Mouse (Mus musculus): ENCODE results near the gene Ptpn18.
"Not testable (repeated sequence)": the region's sequence is repeated elsewhere in the genome, so short reads cannot be mapped to it uniquely, and the experiment has no call there.

Gene Ptpn18

DNA sequence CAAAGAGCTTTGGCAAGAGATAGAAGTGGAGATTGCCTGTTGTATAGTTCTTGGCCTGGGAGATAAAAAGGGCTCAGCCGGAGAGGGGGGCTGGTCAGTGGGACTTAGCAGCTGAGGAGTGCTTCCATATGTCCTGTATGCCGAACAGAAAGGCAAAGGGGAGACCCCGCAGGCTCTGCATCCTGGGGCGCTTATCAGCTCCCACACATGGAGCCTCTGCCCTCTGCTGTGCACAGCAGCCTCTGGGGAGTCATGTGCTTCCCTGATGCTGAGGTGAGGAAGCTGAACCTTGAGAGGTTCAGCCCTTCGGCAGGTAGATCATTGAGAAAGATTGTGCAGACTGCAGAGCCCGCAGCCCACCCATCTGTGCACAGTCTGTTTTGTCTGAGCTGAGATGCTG, 57.7 kb downstream of the Ptpn18 start:
- DNase-seq (ENCODE audit: low spot score in 2 of 2): not testable (repeated sequence)

- DNase-seq (ENCODE audit: low spot score in 2 of 2): not testable (repeated sequence)
Measured at GRCm38 (mm10) chr1:34517797-34518196, 58.2 kb downstream of the Ptpn18 start.

- DNase-seq (ENCODE audit: low spot score in 2 of 2): no peak
Measured at GRCm38 (mm10) chr1:34518259-34518658, 58.7 kb downstream of the Ptpn18 start.

- no peak for DNase-seq (ENCODE audit: low spot score in 2 of 2)
Measured at GRCm38 (mm10) chr1:34522205-34522849, 62.8 kb downstream of the Ptpn18 start.

DNA sequence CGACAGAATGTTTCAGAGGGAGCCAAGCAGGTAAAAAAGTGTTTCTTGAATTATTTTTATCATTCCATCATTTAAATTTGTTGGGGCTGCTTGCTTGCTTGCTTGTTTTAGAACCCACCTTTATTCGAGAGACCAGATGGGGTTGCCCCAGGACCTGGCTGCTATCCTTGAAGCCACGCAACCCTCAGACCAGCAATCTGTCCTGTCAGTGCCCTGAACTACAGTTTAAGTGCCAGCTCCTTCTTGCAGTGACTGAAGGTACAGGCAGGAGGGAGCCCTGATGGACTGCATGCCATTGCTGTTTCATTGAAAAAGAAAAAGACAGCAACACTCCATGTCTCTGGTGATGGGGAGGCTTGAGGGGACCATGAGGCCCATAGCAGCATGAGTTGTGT, 63.3 kb downstream of the Ptpn18 start:
- no peak for DNase-seq (ENCODE audit: low spot score in 2 of 2)

- no peak for DNase-seq (ENCODE audit: low spot score in 2 of 2)
Measured at GRCm38 (mm10) chr1:34523647-34524046, 64.1 kb downstream of the Ptpn18 start.

All from natural killer cell, adult 2 months (primary cell).